Mouse (Mus musculus) liver, embryonic 16.5 days (tissue): ENCODE measurements around the gene Chst4. TPM values are rescaled to one million over a fixed set of nuclear protein-coding genes. Genes with fewer than 3 reads are reported as not detected.

Source experiments
- ATAC-seq: fragments of 200-750 bp; cut with Nextera tagmentation; 2 replicates; pipeline ENCODE4 v1.8.0; 2017; ENCODE audit warnings: low read depth, mild to moderate bottlenecking, moderate number of reproducible peaks, moderate library complexity
- H3K27ac ChIP-seq: fragments of 300-500 bp; sonication (generic); 2 replicates; pipeline ENCODE4 v1.5.1; 2014; ENCODE audit warnings: mild to moderate bottlenecking, low read length
- H3K27me3 ChIP-seq: fragments of 300-500 bp; sonication (generic); 2 replicates; pipeline ENCODE4 v1.6.1; 2014; ENCODE audit warnings: low read depth, low read length, mixed read lengths; ENCODE audit not compliant: control insufficient read depth, insufficient read depth
- H3K36me3 ChIP-seq: fragments of 300-500 bp; sonication (generic); 2 replicates; pipeline ENCODE4 v1.6.1; 2014; ENCODE audit warnings: mild to moderate bottlenecking; ENCODE audit not compliant: control insufficient read depth, insufficient read depth
- H3K4me1 ChIP-seq: fragments of 300-500 bp; sonication (generic); 2 replicates; pipeline ENCODE4 v1.6.1; 2014; ENCODE audit warnings: low read depth, low read length, mixed read lengths; ENCODE audit not compliant: control insufficient read depth
- H3K4me2 ChIP-seq: fragments of 300-500 bp; sonication (generic); 2 replicates; pipeline ENCODE4 v1.6.1; 2014; ENCODE audit warnings: low read depth, low read length, mixed read lengths
- H3K4me3 ChIP-seq: fragments of 300-500 bp; sonication (generic); 2 replicates; pipeline ENCODE4 v1.5.1; 2014; ENCODE audit warnings: low read depth, mild to moderate bottlenecking, low read length
- H3K9ac ChIP-seq: fragments of 300-500 bp; sonication (generic); 2 replicates; pipeline ENCODE4 v1.6.1; 2014; ENCODE audit warnings: low read depth, low read length
- H3K9me3 ChIP-seq: fragments of 300-500 bp; sonication (generic); replicated peaks from 2 replicates; pipeline ENCODE4 v1.6.1; 2016; ENCODE audit warnings: low read length; ENCODE audit not compliant: control insufficient read depth
- WGBS: fragments of 180-500 bp; shearing (Covaris S2); extraction: QIAGEN DNeasy Blood & Tissue Kit; methylation state at CpG from one replicate; pipeline ENCODE4 v1.1.7; 2014; ENCODE audit not compliant: insufficient replicate concordance; 5-methylcytosine and 5-hydroxymethylcytosine counted together
- polyA plus RNA-seq: library from polyadenylated mRNA; unstranded; fragments of >200 nt; fragmentation: Nextera tagmentation; extraction: Ambion mirVana; gene quantifications from 2 replicates; pipeline ENCODE4 v1.2.1, GENCODE M21; 2015

Gene Chst4
- polyA plus RNA-seq, 1 experiment from 2014 or later, result not detected

DNA sequence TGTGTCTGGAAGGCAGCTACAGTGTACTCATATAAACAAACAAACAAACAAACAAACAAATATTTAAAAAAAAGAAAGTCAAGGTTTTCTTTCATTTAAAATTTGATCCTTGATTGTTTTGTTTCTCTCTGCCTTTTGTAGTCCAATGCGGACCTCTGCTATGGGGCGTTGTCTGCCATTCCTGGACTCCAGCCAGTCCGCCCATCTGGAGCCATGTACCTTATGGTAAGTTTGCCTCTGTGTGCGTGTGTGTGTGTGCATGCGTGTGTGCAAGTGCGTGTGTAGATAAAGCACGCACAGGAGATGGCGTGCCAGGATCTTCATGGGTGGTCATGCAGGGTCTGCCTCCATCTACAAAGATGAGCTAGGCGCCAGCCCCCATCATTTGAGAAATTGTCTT, 42.2 kb downstream of the Chst4 start:
- H3K9me3 ChIP-seq, result no peaks in the 10 kb centered on the region
- no peaks in the 10 kb centered on the region for H3K4me1 ChIP-seq
- no peaks in the 10 kb centered on the region for H3K27me3 ChIP-seq
- H3K4me2 ChIP-seq, result no peak overlapping the region
- H3K36me3 ChIP-seq, result no peaks in the 10 kb centered on the region
- H3K4me3 ChIP-seq, result no peak overlapping the region
- H3K9ac ChIP-seq, result no peak overlapping the region
- no peak overlapping the region for H3K27ac ChIP-seq
- no peak for ATAC-seq
- 70% methylated on average over 9 of the region's 9 CpGs for WGBS

DNA sequence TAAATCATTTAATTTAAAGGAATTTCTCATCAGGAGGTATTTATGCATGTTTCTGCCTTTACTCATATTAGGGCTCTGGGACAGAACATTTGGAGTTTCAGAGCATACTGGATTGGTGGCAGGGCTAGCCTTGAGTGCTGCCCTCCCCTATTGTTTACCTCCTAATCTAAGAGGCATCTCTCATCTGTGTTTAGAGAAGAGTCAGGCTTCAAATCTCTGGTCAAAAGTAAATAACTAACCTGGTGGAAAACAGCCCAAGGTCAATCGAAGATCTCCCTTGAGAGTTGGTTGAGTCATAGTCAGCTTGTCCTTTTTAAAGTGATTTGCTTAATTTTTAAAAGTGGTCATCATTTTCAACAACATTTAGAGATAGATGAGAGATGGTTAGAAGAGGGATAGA, 46.6 kb downstream of the Chst4 start:
- no peak overlapping the region for H3K27ac ChIP-seq
- H3K4me2 ChIP-seq, result no peak overlapping the region
- H3K9me3 ChIP-seq, result no peaks in the 10 kb centered on the region
- H3K36me3 ChIP-seq, result no peaks in the 10 kb centered on the region
- no peak for ATAC-seq
- H3K9ac ChIP-seq, result no peak overlapping the region
- H3K4me3 ChIP-seq, result no peak overlapping the region
- H3K27me3 ChIP-seq, result no peaks in the 10 kb centered on the region
- no peaks in the 10 kb centered on the region for H3K4me1 ChIP-seq
- 54% methylated on average over 1 of the region's 1 CpGs for WGBS

DNA sequence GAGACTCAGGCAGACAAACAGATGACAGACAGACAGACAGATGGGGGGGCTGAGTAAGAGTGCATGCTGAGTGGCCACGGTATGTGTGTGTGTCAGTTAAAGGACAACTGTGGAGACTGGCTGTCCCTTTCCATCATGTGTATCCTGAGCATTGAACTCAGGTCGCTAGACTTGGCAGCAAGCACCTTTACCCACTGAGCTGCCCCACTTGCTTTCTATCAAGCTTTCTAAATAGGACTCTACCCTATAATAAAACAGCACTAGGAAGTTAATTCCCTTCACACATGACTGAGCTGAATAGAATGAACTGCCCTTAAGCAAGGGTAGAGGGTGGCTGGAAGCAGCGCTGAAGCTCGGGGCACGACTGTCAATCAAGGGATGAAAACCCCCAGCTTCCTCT, 47.4 kb downstream of the Chst4 start:
- Histone ChIP-seq H3K9me3 (no peaks in the 10 kb centered on the region), H3K4me2 (no peak overlapping the region), H3K27me3 (no peaks in the 10 kb centered on the region), H3K4me1 (no peaks in the 10 kb centered on the region), H3K36me3 (no peaks in the 10 kb centered on the region), H3K4me3 (no peak overlapping the region), H3K9ac (no peak overlapping the region), H3K27ac (no peak overlapping the region)
- 57% methylated on average over 5 of the region's 5 CpGs for WGBS
- ATAC-seq, result no peak

DNA sequence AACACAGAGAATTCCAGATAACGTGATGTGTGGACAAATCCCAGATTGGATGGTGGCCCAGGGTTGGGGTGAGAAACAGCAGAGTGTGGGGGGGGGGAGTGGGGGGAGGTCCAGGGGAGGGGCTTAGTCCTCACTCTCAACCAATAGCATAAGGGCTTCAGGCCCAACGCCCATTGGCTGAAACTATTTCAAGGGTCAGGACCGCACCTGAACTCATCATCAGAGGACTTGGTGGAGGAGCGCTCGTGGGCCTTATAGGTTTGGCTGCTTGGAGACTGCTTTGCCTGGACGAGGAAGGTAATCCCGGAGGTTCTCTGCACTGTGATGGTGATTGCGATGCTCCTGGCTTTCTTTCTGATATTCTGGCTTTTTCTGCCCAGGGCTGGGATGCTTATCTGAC, 49.3 kb downstream of the Chst4 start, which contains the start of gene Tat:
TSS of gene Tat (plus strand) at position 214 of the 400 bp plus-strand sequence.
- Histone ChIP-seq H3K4me1 (no peaks in the 10 kb centered on the region), H3K9ac (no peak within 1 kb of the TSS), H3K36me3 (no peaks in the 10 kb centered on the region), H3K27me3 (no peaks in the 10 kb centered on the region), H3K27ac (no peak within 1 kb of the TSS), H3K4me3 (no peak within 1 kb of the TSS), H3K9me3 (no peaks in the 10 kb centered on the region), H3K4me2 (no peak within 1 kb of the TSS)
- no peak for ATAC-seq
- WGBS, result 64% methylated on average over 8 of the region's 8 CpGs

DNA sequence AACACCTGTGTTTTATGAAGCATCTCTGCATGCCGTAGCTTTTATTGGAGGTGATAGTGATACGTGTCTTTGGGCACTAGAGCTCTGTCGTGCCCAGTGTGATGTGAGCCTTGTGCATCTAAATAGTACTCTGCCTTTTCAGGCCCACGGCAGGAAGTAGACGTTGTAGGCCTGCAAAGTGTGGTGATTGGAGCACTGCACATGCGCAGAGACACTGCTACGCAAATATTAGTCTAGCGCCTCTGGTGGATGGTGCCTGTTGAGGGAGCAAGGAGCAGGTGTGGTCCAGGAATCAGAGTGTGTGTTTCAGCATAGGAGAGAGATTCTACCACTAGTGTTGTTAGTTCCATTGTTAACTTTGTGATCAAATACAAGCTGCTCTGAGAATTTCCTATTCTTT, 50.4 kb downstream of the Chst4 start:
- Histone ChIP-seq H3K4me1 (no peaks in the 10 kb centered on the region), H3K36me3 (no peaks in the 10 kb centered on the region), H3K4me2 (no peak overlapping the region), H3K27me3 (no peaks in the 10 kb centered on the region), H3K27ac (no peak overlapping the region), H3K9ac (no peak overlapping the region), H3K4me3 (no peak overlapping the region), H3K9me3 (no peaks in the 10 kb centered on the region)
- WGBS, result 77% methylated on average over 8 of the region's 8 CpGs
- no peak for ATAC-seq

DNA sequence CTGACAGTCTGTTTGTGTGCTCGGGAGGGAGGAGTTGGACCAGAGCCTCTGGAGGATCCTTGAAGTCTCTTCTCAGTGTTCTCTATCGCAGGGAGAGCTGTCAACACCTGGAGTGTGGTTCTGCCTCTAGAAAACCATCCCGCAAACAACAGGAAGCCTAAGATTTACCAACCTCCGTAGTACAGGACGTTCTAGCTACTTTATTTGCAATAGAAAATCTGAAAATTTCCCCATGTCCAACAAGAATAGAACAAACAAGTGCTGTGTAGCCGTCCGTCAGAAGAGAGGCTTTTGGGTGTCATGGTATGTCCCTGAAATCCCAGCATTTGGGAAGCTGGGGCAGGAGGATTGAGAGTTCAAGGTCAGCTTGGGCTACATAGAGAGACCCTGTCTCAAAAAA, 51.8 kb downstream of the Chst4 start:
- Histone ChIP-seq H3K4me2 (no peak overlapping the region), H3K27me3 (no peaks in the 10 kb centered on the region), H3K36me3 (no peaks in the 10 kb centered on the region), H3K9me3 (no peaks in the 10 kb centered on the region), H3K9ac (no peak overlapping the region), H3K27ac (no peak overlapping the region), H3K4me1 (no peaks in the 10 kb centered on the region), H3K4me3 (no peak overlapping the region)
- WGBS, result 59% methylated on average over 7 of the region's 7 CpGs
- no peak for ATAC-seq

DNA sequence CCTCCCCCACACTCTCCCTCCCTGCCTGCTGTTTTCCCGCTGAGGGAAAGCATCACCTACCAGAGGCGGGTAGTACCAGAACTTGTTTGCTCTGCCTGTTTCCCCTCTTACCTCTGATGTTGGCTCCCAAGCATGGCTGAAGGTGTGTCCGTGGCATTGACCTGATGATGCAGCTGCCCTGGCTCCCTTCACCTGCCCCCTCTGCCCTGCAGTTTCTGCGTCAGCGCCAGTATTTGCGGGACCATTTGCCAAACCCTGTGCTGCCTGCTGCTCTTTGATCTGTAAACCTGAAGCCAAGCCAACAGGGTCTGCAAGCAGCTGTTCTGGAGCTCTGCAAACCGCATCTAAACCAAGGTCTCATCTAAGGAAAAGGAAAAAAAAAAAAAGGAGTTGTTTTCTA, 53.2 kb downstream of the Chst4 start:
- Histone ChIP-seq H3K27me3 (no peaks in the 10 kb centered on the region), H3K4me1 (no peaks in the 10 kb centered on the region), H3K4me3 (no peak overlapping the region), H3K4me2 (no peak overlapping the region), H3K9me3 (no peaks in the 10 kb centered on the region), H3K27ac (no peak overlapping the region), H3K9ac (no peak overlapping the region), H3K36me3 (no peaks in the 10 kb centered on the region)
- ATAC-seq, result peak; percentile 72
- 43% methylated on average over 7 of the region's 7 CpGs for WGBS

DNA sequence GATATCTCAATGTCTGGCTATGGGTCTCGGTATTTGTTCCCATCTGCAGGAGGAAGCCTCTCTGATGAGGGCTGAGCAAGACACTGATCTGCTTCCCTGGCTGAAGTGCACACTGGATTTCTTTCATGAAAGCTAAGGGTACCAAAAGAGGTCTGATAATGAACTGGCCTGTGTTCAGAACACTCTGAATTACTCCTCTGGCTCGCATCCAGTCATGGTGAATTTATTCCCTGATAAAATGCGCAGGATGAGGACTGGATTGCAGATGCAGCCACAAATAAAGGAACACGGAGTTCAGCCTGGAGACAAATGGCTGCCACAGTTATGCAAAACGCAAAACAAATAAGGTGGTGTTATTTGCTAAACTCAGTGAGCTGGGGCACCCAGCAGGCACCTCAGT, 55.6 kb downstream of the Chst4 start:
- no peaks in the 10 kb centered on the region for H3K4me1 ChIP-seq
- H3K36me3 ChIP-seq, result no peaks in the 10 kb centered on the region
- no peak for ATAC-seq
- no peak overlapping the region for H3K27ac ChIP-seq
- no peak overlapping the region for H3K4me3 ChIP-seq
- WGBS, result 34% methylated on average over 5 of the region's 5 CpGs
- H3K4me2 ChIP-seq, result no peak overlapping the region
- H3K27me3 ChIP-seq, result no peaks in the 10 kb centered on the region
- H3K9ac ChIP-seq, result no peak overlapping the region
- H3K9me3 ChIP-seq, result no peaks in the 10 kb centered on the region

DNA sequence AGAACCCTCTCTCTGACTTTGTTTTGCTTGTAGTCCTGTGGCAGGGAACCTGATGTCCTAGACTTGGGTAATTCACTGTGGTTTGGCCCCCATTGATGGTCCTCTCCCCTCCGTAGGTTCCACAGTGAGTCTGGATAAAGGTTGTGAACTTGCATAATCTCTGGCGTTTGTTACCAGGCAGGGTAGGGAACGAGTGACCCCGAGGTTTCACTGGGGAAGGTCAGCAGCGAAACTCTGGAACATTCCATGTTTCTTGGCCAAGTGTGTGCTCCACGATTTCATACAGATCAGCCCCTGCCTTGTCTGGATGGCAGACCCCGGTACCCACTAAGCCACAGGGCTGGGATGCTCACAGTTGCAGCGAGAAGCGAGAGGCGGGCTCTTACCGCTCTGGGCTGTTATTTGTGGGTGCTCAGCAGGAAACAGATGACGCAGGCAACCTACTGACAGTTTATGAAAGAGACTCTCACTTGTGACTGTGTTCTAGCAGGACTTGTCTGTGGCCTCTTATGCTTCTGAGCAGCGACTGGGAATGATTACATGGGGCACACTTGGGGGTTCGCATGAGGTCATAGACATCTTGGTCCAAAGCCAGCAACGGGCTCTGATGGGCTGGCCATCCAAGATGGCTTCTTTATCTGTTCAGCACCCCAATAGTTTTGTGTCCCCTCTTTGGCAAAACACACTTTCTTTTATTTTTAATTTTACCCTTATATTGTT, 57.0 kb downstream of the Chst4 start:
- no peaks in the 10 kb centered on the region for H3K4me1 ChIP-seq
- no peaks in the 10 kb centered on the region for H3K36me3 ChIP-seq
- H3K27me3 ChIP-seq, result no peaks in the 10 kb centered on the region
- H3K27ac ChIP-seq, result no peak overlapping the region
- no peaks in the 10 kb centered on the region for H3K9me3 ChIP-seq
- 55% methylated on average over 15 of the region's 15 CpGs for WGBS
- no peak overlapping the region for H3K4me2 ChIP-seq
- no peak overlapping the region for H3K4me3 ChIP-seq
- ATAC-seq, result no peak
- H3K9ac ChIP-seq, result no peak overlapping the region
